Mouse (Mus musculus): ENCODE data around the gene Nop53.

The Nop53 gene

DNA sequence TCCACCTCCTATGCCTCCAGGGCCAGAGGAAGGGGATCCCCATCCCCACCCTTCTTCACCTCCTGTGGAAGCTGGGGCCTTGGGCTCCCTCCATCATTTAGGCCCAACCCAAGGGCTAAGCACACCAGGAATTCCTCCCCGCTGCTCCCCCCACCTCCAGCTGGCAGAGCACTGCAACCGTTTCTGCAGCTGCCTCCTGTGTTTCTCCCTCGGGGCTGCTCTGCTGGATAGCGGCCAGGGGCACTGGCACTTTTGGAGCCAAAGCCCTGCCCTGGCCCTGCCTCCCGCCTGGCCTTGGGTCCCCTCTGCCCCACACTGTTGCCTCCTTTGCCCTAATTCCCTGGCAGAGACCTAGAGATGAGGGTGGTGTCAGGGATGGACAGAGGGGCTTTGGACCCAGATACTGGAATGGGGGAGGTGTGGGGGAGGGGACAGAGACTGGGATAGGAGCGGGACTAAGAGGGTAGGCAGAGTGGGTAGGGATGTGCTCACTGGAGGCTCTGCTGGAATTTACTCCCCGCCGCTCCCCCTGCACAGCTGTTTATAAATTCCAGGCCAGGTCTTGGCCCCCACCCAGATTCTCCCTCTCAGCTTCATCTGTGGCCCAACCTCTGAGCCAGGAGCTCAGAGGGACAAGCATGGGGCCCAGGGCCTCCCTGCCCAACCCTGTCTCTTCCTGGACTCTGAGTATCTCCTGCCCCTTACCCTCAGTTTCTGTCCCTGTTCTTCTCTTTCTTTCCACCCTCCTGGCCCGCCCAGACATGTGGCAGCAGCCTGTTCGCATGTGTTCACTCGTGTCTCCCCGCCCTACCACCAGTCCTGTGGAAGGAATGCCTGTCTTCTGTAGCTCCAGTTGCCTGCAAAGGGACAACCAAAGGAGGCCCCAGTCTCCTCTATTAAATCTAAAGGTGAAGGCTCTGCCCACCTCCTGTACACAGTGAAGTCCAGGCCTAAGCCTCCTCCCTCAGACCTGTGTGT, 16.7 kb upstream of the Nop53 start:
- in situ Hi-C loops (cut with MboI; ENCODE audit: low pct_unique_long_range_greater_than_20kb in 1 of 2, low sequenced_read_pairs in 2 of 2, unreplicated experiment in 1 of 2) = no loop called here

GRCm38 (mm10) chr7:15961798-15962197, 15.9 kb upstream of the Nop53 start:
- in situ Hi-C loops (cut with MboI; ENCODE audit: low pct_unique_long_range_greater_than_20kb in 1 of 2, low sequenced_read_pairs in 2 of 2, unreplicated experiment in 1 of 2) = no loop called here

DNA sequence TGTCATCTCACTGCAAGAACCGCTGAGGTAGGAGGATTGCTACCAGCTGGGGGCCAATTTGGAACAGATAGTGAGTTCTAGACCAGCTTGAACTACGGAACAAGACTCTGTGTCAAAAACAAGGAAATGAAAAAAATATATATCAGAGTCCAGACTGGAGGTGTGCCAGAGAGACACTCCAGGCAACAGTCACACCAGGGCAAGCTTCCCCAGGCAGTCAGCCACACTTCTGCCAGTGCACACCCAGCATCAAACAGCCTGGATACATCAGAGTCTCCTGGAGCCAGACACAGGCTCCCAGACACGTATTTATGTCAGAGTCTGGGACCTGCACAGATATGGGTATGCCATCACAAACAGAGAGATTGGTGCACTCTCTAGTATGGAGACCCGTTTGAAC, 15.4 kb upstream of the Nop53 start:
- in situ Hi-C loops (cut with MboI; ENCODE audit: low pct_unique_long_range_greater_than_20kb in 1 of 2, low sequenced_read_pairs in 2 of 2, unreplicated experiment in 1 of 2) = no loop called here

GRCm38 (mm10) chr7:15960691-15961090, 14.8 kb upstream of the Nop53 start:
- in situ Hi-C loops (cut with MboI; ENCODE audit: low pct_unique_long_range_greater_than_20kb in 1 of 2, low sequenced_read_pairs in 2 of 2, unreplicated experiment in 1 of 2) = no loop called here

DNA sequence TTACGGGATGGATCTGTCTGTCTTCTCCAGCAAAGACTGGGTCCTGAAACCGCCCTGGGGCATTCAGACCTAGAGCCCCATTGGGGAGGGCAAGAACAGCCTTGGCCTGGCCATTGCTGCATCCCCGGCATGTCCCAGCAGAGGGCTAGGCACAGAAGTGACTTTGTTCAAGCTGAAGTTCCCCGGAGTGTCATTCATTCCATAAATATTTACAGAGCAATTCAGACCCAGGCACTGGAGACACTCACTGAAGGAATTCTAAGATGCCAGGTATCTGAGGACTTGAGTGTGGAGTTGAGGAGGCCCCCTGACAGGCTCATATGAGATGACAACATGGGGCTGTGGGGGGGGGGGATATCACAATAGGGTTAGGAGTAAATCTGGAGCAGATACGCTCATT, 10.3 kb upstream of the Nop53 start:
- in situ Hi-C loops (cut with MboI; ENCODE audit: low pct_unique_long_range_greater_than_20kb in 1 of 2, low sequenced_read_pairs in 2 of 2, unreplicated experiment in 1 of 2) = no loop called here

DNA sequence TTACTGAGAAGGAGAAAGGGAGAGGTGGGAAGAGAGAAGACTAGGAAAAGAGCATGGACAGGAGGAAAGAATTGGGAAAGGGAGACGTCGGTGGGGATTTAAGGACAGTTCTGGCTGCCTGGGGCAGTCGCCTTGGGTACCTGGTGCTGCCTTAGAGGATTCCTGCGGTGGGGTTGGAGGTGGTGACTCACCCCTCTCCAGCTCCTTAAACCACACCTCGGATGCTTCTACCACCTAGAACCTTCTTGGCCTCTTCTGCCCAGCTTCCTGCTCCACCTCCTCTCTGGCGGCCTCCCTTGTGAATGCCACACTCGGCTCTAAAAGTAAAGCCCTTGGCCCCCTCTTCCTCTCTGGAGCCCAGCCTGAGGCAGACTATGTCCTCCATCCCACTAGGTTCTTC, 9.6 kb upstream of the Nop53 start:
- in situ Hi-C loops (cut with MboI; ENCODE audit: low pct_unique_long_range_greater_than_20kb in 1 of 2, low sequenced_read_pairs in 2 of 2, unreplicated experiment in 1 of 2) = no loop called here

- in situ Hi-C loops (cut with MboI; ENCODE audit: low pct_unique_long_range_greater_than_20kb in 1 of 2, low sequenced_read_pairs in 2 of 2, unreplicated experiment in 1 of 2) = no loop called here
Measured at GRCm38 (mm10) chr7:15954978-15955443, 9.1 kb upstream of the Nop53 start.

DNA sequence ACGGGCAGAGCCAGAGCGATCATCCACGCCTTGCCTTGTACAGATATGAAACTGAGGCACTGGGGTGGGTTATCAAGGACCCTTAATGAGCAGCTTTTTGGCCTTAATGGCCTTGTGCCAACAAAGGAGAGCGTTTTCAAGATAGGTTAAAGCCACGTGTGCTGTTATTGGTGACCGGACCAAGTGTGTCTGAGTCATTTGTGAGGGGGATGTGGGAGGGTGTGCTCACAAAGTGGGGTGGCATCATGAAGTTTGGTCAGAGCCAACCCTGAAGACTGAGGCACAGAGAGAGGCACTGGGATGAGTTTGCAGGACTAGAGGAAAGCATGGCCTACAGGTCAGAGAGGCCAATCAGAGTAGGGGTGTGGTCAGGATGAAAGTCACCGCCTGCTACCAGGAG, 8.6 kb upstream of the Nop53 start:
- in situ Hi-C loops (cut with MboI; ENCODE audit: low pct_unique_long_range_greater_than_20kb in 1 of 2, low sequenced_read_pairs in 2 of 2, unreplicated experiment in 1 of 2) = no loop called here

DNA sequence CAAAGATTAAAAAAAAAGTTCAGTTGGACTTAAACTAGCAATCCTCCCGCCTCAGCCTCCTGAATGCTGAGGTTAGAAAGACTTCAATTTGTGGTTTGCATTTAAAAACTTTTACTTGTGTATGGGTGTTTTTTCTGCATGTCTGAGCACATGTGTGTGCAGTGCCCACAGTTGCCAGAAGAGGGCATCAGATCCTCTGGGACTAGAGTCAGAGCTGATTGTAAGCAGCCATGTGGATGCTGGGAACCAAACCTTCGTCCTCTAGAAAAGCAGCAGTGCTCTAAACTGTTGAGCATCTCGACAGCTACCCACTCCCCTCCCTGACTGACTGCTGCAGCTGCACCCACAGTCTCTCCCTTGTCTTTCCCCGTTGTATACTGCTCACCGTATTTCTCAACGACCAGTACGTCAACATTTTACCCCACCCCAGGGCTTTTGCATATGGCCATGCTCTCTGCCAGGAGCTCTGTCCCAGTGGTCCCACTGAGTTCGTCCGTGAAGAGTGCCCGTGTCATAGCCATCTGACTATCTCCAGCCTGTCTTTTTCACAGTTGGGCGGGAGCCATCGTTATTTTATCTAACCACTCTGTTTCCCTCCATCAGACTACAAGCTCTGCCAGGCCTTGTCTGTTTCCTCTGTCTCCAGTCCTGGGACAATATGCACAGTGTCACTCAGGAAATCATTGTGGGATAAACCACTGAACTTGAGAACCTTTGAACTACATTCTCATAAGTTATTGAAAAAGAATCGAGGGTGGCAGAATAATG, 7.6 kb upstream of the Nop53 start:
- in situ Hi-C loops (cut with MboI; ENCODE audit: low pct_unique_long_range_greater_than_20kb in 1 of 2, low sequenced_read_pairs in 2 of 2, unreplicated experiment in 1 of 2) = no loop called here

DNA sequence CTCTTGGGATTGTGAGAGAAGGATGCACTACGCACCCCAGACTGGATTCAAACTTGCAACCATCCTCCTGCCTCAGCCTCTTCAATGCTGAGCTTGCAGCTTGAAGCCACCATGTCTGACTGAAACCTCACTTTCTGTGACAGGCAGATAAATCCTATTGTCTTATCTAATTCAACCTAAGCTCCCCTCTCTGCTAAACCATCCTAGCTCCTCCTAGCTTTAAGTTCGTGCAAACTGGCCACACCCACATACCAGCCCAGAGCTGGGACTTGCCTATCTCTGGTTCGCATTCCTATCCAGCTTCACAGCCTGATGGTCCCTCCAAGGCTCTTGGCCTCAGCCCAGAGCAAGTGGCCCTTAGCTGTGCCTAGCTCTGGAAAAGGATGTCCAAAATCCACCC, 6.5 kb upstream of the Nop53 start:
- in situ Hi-C loops (cut with MboI; ENCODE audit: low pct_unique_long_range_greater_than_20kb in 1 of 2, low sequenced_read_pairs in 2 of 2, unreplicated experiment in 1 of 2) = no loop called here

- in situ Hi-C loops (cut with MboI; ENCODE audit: low pct_unique_long_range_greater_than_20kb in 1 of 2, low sequenced_read_pairs in 2 of 2, unreplicated experiment in 1 of 2) = no loop called here
Measured at GRCm38 (mm10) chr7:15950008-15950407, 4.1 kb upstream of the Nop53 start.

DNA sequence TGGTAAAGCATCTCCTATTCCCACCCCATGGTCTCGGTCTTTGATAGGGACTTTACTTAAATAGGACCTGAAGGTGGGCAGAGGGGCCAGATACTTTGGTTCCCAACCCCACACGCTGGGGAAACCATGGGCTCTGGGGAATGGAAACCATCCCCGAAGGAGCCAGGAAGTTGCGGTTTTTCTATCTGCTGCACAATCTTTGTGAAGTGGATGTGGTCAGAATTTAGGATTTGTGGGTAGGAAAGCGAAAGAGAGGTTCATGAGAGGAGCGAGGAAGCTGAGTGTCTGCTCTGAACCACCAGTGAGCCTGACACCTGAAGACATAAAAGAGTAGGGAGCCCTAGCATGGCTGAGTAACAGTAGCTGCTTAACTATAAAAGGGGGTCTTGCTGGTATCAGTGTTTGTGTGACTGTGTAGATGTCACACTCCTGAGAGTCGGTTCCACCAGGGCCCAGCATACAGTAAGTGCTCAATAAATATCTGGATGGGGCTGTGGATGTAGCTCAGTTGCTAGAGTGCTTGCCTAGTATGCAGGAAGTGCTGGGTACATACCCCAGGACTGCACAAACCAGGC, 3.4 kb upstream of the Nop53 start:
- in situ Hi-C loops (cut with MboI; ENCODE audit: low pct_unique_long_range_greater_than_20kb in 1 of 2, low sequenced_read_pairs in 2 of 2, unreplicated experiment in 1 of 2) = no loop called here

- in situ Hi-C loops (cut with MboI; ENCODE audit: low pct_unique_long_range_greater_than_20kb in 1 of 2, low sequenced_read_pairs in 2 of 2, unreplicated experiment in 1 of 2) = no loop called here
Measured at GRCm38 (mm10) chr7:15948381-15948941, 2.6 kb upstream of the Nop53 start.

DNA sequence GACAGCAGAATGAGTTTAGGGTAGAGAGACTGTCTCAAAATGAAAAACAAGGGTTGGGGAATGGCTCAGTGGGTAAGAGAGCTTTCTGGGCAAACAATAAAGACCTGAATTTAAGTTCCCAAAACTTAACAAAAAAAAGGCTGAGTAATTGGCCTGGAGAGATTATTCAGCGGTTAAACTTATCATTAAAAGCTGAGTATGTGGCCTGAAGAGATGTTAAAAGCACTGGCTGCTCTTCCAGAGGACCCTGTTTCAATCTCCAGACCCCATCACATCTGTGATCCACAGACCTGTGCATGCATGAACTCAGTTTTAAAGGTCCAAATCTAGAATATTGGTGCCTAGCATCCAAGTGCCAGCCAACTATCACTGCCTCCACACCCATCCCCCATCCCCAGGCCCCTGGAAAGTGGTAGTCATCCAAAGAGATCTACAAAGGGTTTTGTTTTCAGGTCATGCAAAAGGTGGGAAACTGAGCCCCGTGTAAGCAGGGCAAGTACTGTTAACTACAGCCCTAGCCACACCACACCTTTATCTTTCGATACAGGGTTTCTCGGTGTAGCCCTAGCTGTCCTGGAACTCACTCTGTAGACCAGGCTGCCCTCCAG, 1.9 kb upstream of the Nop53 start:
- in situ Hi-C loops (cut with MboI; ENCODE audit: low pct_unique_long_range_greater_than_20kb in 1 of 2, low sequenced_read_pairs in 2 of 2, unreplicated experiment in 1 of 2) = no loop called here

DNA sequence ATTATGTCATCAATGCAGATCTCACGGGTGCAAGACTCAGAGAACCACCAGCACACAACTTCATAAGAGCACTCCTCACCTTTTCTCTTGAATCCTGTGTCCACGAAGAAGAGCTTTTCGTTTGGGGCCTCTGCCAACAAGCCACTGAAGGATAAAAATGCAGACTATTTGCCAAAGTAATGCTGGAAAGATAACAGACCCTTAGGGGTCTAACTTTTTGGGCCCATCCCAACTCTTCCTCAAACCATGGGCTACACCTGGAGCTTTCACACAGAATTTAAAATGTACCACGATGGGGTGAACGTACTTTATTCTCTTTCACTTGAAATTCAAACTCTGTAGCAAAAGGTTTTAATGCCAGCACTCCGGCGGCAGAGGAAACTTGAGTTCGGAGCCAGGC, 663 bp downstream of the Nop53 start:
- in situ Hi-C loops (cut with MboI; ENCODE audit: low pct_unique_long_range_greater_than_20kb in 1 of 2, low sequenced_read_pairs in 2 of 2, unreplicated experiment in 1 of 2) = no loop called here

DNA sequence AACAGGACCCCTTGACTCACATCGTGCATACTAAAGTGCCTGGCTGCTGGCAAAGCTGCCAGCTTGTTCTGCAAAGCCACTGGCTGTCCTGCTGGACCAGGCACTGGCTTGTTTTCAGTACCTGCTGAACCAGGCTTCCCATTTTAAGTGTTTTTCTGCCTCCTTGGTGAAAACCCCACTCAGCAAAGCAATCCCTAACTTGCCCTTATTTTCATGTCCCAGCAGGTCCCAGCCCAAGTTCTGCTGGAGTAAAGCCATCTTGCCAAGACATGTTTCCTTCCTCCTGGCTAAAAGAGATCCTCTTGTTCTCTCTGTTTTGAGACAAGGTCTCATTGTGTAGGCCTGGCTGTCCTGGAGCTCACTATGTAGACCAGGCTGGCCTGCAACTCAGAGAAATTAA, 1.6 kb downstream of the Nop53 start:
- in situ Hi-C loops (cut with MboI; ENCODE audit: low pct_unique_long_range_greater_than_20kb in 1 of 2, low sequenced_read_pairs in 2 of 2, unreplicated experiment in 1 of 2) = no loop called here

DNA sequence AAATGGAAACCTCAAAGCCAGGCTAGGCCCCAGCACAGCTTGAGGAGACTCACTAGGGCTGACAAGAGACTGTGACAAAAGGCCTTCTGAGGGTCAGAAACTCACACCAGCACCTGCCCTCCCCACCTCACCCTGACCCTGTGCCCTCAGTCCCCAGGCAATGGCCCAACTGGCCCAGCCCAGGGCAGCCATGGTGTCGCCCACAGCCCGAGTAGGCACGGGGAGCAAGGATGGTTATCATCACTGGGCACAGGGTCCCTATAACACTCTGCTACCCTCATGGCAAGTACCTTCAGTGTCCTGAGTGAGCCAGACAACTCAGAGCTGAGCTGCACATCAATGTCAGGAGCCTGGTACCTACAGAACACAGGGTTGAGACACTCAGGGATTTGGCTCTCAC, 7.3 kb downstream of the Nop53 start:
- in situ Hi-C loops (cut with MboI; ENCODE audit: low pct_unique_long_range_greater_than_20kb in 1 of 2, low sequenced_read_pairs in 2 of 2, unreplicated experiment in 1 of 2) = no loop called here

- in situ Hi-C loops (cut with MboI; ENCODE audit: low pct_unique_long_range_greater_than_20kb in 1 of 2, low sequenced_read_pairs in 2 of 2, unreplicated experiment in 1 of 2) = no loop called here
Measured at GRCm38 (mm10) chr7:15937491-15937890, 8.4 kb downstream of the Nop53 start.

Measured in mouse embryonic stem cell (cell line).